Mouse (Mus musculus): Measurements from ENCODE around the gene Map2k3.
"Not testable (repeated sequence)": the region's sequence is repeated elsewhere in the genome, so short reads cannot be mapped to it uniquely, and the experiment has no call there.

Map2k3 gene

GRCm38 (mm10) chr11:60931869-60932481, at the start of gene Map2k3:
Gene Map2k3, plus strand, starts transcription at chr11:60932033.
- DNase-seq: peak; percentile 97

GRCm38 (mm10) chr11:60882386-60882785, 49.4 kb upstream of the Map2k3 start:
- DNase-seq: no peak

- not testable (repeated sequence) for DNase-seq
These were observed 44.8 kb upstream of the Map2k3 start for GRCm38 (mm10) chr11:60886986-60887385.

- no peak for DNase-seq
These were observed 42.0 kb upstream of the Map2k3 start for GRCm38 (mm10) chr11:60889861-60890260.

- no peak for DNase-seq
These were observed 41.5 kb upstream of the Map2k3 start for GRCm38 (mm10) chr11:60890286-60890685.

- no peak for DNase-seq
These were observed 41.1 kb upstream of the Map2k3 start for GRCm38 (mm10) chr11:60890744-60891143.

- DNase-seq: no peak
These were observed 35.9 kb upstream of the Map2k3 start for GRCm38 (mm10) chr11:60895915-60896314.

- no peak for DNase-seq
These were observed 29.8 kb upstream of the Map2k3 start for GRCm38 (mm10) chr11:60902001-60902400.

GRCm38 (mm10) chr11:60902486-60902885, 29.3 kb upstream of the Map2k3 start:
- DNase-seq: peak; percentile 75 to 84

GRCm38 (mm10) chr11:60903661-60904061, 28.2 kb upstream of the Map2k3 start:
- peak; percentile 51 to 67 for DNase-seq

- no peak for DNase-seq
These were observed 26.3 kb upstream of the Map2k3 start for GRCm38 (mm10) chr11:60905407-60906120.

GRCm38 (mm10) chr11:60906449-60906848, 25.4 kb upstream of the Map2k3 start:
- peak in 1 of 2 experiments; percentile 53 for DNase-seq

- no peak for DNase-seq
These were observed 23.8 kb upstream of the Map2k3 start for GRCm38 (mm10) chr11:60908073-60908472.

- DNase-seq: no peak
These were observed 22.2 kb upstream of the Map2k3 start for GRCm38 (mm10) chr11:60909626-60910025.

GRCm38 (mm10) chr11:60912525-60912973, 19.3 kb upstream of the Map2k3 start:
- DNase-seq: no peak

GRCm38 (mm10) chr11:60913301-60914196, 18.3 kb upstream of the Map2k3 start:
- DNase-seq: peak; percentile 85 to 93

- DNase-seq: no peak
These were observed 17.3 kb upstream of the Map2k3 start, which contains the start of gene Natd1 for GRCm38 (mm10) chr11:60914491-60914890. Gene Natd1, minus strand, starts transcription at chr11:60914750.

- DNase-seq: no peak
These were observed 16.6 kb upstream of the Map2k3 start for GRCm38 (mm10) chr11:60915201-60915600.

- no peak for DNase-seq
These were observed 11.8 kb upstream of the Map2k3 start for GRCm38 (mm10) chr11:60920021-60920420.

GRCm38 (mm10) chr11:60922195-60922594, 9.6 kb upstream of the Map2k3 start:
- DNase-seq: no peak

GRCm38 (mm10) chr11:60922964-60923363, 8.9 kb upstream of the Map2k3 start:
- DNase-seq: no peak

- no peak for DNase-seq
These were observed 7.3 kb upstream of the Map2k3 start for GRCm38 (mm10) chr11:60924498-60924897.

GRCm38 (mm10) chr11:60924981-60925380, 6.9 kb upstream of the Map2k3 start:
- no peak for DNase-seq

Measured in kidney, adult 8-10 months (tissue).